Mouse (Mus musculus) heart, adult 2 months (tissue): ENCODE data around the gene Gm8909.

ENCODE experiments used
- CTCF ChIP-seq: fragments of 200-600 bp; IDR thresholded peaks from 2 replicates; pipeline ENCODE4 v1.8.1; 2022; ENCODE audit warnings: antibody characterized with exemption, mild to moderate bottlenecking, moderate library complexity
- EP300 ChIP-seq: fragments of 200-500 bp; IDR thresholded peaks from 2 replicates; pipeline ENCODE4 v1.6.1; 2011; ENCODE audit warnings: low read depth, low read length, control low read depth; ENCODE audit not compliant: insufficient read depth

DNA sequence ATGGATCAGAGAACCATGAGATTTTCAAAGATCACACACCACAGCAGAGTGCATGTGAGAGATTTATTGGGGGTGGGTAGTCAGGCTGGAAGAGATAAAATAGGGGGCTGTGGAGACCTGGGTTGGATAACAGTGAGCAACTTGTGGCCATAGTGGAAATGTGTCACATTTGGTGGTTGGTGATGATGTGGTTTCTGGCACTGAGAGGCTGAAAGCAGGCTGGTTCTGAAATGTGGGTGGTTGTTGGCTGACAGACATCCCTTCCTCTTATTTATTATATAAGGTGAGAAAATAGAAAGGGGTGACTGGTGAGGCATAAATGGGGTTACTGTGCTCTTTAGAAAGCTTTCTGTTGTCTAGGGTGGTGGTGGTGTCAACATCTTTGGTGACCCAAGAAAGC is 1.4 kb upstream of the Gm8909 start:
- TF ChIP-seq CTCF (no peak), EP300 (no peak)
